Mouse (Mus musculus) spleen, postnatal 36 days (tissue): Measurements from ENCODE around the gene Uchl4.

Experiments used
- DNase-seq, 2 experiments: peaks; one replicate each; pipeline ENCODE4 v3.0.0; 2022; ENCODE audit warnings: low spot score in 2 of 2, mixed read lengths in 1 of 2

Gene Uchl4

GRCm38 (mm10) chr9:64273757-64274156, 38.8 kb downstream of the Uchl4 start:
- no peak for DNase-seq

GRCm38 (mm10) chr9:64274291-64274690, 39.3 kb downstream of the Uchl4 start:
- DNase-seq, result no peak

- no peak for DNase-seq
These were observed 39.9 kb downstream of the Uchl4 start for GRCm38 (mm10) chr9:64274919-64275318.

GRCm38 (mm10) chr9:64277706-64278105, 42.7 kb downstream of the Uchl4 start:
- peak; percentile 47 to 65 for DNase-seq

GRCm38 (mm10) chr9:64278665-64279310, 43.8 kb downstream of the Uchl4 start:
- no peak for DNase-seq

- peak; percentile 93 to 95 for DNase-seq
These were observed 46.2 kb downstream of the Uchl4 start, which contains the start of gene Tipin for GRCm38 (mm10) chr9:64281105-64281780. Gene Tipin, plus strand, starts transcription at chr9:64281581.

- DNase-seq, result no peak
These were observed 46.8 kb downstream of the Uchl4 start for GRCm38 (mm10) chr9:64281781-64282178.

- DNase-seq, result no peak
These were observed 47.5 kb downstream of the Uchl4 start for GRCm38 (mm10) chr9:64282404-64282987.
